Mouse (Mus musculus): Measurements from ENCODE around the gene Kcnk4. TPM values are rescaled to one million over a fixed set of nuclear protein-coding genes. Genes with fewer than 3 reads are reported as not detected.
A peak's percentile ranks its signal among the peaks of the same experiment; 100 is the strongest.

Gene Kcnk4
- polyA plus RNA-seq, 1 experiment from 2014 or later, result 0.46 TPM

DNA sequence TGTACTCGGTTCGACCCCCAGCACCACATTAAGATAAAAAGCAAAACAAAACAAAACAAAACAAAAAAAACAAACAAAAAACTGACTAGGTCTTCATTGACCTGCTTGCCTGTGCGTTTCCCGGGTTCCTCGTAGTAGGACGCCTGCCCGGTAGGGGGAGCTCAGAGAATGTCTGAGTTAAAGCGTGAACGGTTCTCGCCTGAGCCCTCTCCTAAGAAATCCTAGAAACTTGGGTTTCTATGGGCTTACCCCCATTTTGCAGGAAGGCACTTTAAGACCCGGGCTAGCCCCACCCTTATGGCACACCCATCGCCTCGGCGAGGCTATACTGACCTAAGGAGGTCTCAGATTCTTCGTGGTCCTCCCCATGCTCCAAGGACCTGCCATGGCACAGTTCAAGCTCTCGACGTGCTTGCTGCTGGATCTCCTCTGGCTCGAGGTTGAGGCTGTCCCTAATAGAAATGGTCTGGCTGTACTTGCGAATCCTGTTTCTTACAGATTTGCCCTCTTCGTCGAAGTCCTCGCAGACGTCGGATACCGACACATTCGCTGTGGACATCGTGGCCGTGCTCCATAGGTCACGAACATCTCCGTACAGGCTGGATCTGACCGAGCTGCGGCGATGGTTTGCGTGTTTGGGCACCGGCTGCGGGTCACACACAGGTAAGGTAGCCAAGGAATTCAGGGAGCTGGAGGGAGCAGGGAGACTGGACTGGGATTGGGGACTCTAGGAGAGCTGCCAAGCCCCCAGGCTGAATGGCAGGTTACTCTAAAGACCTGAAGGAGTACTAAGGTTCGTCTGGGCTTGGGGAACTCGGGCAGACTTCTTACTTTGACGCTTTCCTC is 9.6 kb downstream of the Kcnk4 start:
- H3K4me1 ChIP-seq (ENCODE audit: control insufficient read depth, insufficient read depth, low read length), result peaks cover 26% of the 10 kb centered on the region
- ATAC-seq (replicated peaks; ENCODE audit: insufficient number of reproducible peaks, low FRiP score, low TSS enrichment), result no peak
- H3K9me3 ChIP-seq (replicated peaks; ENCODE audit: control insufficient read depth, low read length), result no peaks in the 10 kb centered on the region
- H3K9ac ChIP-seq (ENCODE audit: low read depth, low read length), result 0 out of 2 replicates have a peak overlapping the region, but pooled peaks have one; percentile 16
- peaks cover 55% of the 10 kb centered on the region for H3K27me3 ChIP-seq (ENCODE audit: control insufficient read depth, insufficient read depth, low read length)
- 4% methylated on average over 39 of the region's 39 CpGs for WGBS (ENCODE audit: insufficient replicate concordance)
- H3K4me2 ChIP-seq, result peak overlapping the region; percentile 56
- peak overlapping the region; percentile 25 for H3K4me3 ChIP-seq (ENCODE audit: low read depth, low read length)
- no peak overlapping the region for H3K27ac ChIP-seq (ENCODE audit: low read depth, low read length)
- no peaks in the 10 kb centered on the region for H3K36me3 ChIP-seq (ENCODE audit: control insufficient read depth, insufficient read depth, low read length)

- Histone ChIP-seq H3K27me3 (ENCODE audit: control insufficient read depth, insufficient read depth, low read length) (peaks cover 47% of the 10 kb centered on the region), H3K4me3 (ENCODE audit: low read depth, low read length) (peak overlapping the region; percentile 69; the same call in 1 of the 2 replicates), H3K9ac (ENCODE audit: low read depth, low read length) (peak overlapping the region; percentile 59), H3K4me2 (peak overlapping the region; percentile 95), H3K36me3 (ENCODE audit: control insufficient read depth, insufficient read depth, low read length) (no peaks in the 10 kb centered on the region), H3K27ac (ENCODE audit: low read depth, low read length) (peak overlapping the region; percentile 74; the same call in 1 of the 2 replicates), H3K9me3 (replicated peaks; ENCODE audit: control insufficient read depth, low read length) (no peaks in the 10 kb centered on the region), H3K4me1 (ENCODE audit: control insufficient read depth, insufficient read depth, low read length) (peaks cover 26% of the 10 kb centered on the region)
- WGBS (ENCODE audit: insufficient replicate concordance), result 61% methylated on average over 6 of the region's 6 CpGs
- ATAC-seq (replicated peaks; ENCODE audit: insufficient number of reproducible peaks, low FRiP score, low TSS enrichment), result no peak
Measured at GRCm38 (mm10) chr19:6922901-6923735, 11.2 kb downstream of the Kcnk4 start.

DNA sequence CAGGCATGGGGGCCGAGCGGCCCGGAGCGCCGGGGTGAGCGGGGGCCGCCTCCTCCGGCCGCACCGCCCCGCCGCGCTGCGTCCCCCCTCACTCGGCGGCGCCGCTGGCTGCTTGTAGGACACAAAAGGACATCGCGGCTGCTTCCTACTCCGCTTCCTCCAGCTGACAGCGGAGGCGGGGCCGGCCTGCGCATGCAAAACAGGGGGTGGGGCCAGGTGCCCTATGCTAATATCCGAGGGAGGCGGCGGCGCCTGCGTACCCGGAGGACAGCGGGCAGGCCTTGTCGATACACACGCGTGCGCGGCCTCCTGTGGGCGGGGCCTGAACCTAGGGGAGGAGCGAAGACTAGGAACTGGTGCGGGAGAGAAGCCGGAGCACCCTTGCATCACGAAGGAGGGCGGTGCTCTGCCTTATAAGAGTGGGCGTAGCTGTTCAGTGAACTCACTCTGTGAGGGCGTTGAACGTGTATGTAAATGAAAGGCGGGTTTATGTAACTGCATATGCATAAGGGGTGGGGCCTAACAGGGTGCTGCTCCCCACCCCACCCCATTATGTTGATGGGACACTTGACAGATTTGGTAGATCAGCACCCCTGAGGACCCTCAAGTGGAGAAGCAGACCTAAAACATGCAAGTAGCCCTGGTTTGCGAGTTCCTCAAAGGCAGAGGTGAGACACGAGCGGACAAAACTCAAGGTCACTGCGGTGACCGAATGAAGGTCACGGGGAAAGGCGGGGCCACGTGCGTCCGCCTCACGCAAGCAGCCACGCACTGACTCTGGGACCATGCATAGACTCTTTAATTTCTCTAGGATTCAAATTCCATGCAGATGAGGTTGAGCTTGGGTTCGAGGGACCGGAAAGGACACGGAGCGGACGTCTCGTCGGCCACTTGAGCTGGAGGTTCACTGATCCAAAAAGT is 12.4 kb downstream of the Kcnk4 start, which contains the start of gene Esrra:
TSS of gene Esrra (minus strand) at position 167 of the 921 bp plus-strand sequence.
- peak within 1 kb of the TSS; percentile 69 for H3K4me3 ChIP-seq (ENCODE audit: low read depth, low read length)
- WGBS (ENCODE audit: insufficient replicate concordance), result under 1% methylated on average over 57 of the region's 66 CpGs
- peaks cover 34% of the 10 kb centered on the region for H3K27me3 ChIP-seq (ENCODE audit: control insufficient read depth, insufficient read depth, low read length)
- H3K36me3 ChIP-seq (ENCODE audit: control insufficient read depth, insufficient read depth, low read length), result no peaks in the 10 kb centered on the region
- H3K27ac ChIP-seq (ENCODE audit: low read depth, low read length), result peak within 1 kb of the TSS; percentile 88
- H3K9ac ChIP-seq (ENCODE audit: low read depth, low read length), result peak within 1 kb of the TSS; percentile 87
- H3K4me2 ChIP-seq, result peak within 1 kb of the TSS; percentile 95
- ATAC-seq (replicated peaks; ENCODE audit: insufficient number of reproducible peaks, low FRiP score, low TSS enrichment), result peak; percentile 92
- peaks cover 26% of the 10 kb centered on the region for H3K4me1 ChIP-seq (ENCODE audit: control insufficient read depth, insufficient read depth, low read length)
- no peaks in the 10 kb centered on the region for H3K9me3 ChIP-seq (replicated peaks; ENCODE audit: control insufficient read depth, low read length)

DNA sequence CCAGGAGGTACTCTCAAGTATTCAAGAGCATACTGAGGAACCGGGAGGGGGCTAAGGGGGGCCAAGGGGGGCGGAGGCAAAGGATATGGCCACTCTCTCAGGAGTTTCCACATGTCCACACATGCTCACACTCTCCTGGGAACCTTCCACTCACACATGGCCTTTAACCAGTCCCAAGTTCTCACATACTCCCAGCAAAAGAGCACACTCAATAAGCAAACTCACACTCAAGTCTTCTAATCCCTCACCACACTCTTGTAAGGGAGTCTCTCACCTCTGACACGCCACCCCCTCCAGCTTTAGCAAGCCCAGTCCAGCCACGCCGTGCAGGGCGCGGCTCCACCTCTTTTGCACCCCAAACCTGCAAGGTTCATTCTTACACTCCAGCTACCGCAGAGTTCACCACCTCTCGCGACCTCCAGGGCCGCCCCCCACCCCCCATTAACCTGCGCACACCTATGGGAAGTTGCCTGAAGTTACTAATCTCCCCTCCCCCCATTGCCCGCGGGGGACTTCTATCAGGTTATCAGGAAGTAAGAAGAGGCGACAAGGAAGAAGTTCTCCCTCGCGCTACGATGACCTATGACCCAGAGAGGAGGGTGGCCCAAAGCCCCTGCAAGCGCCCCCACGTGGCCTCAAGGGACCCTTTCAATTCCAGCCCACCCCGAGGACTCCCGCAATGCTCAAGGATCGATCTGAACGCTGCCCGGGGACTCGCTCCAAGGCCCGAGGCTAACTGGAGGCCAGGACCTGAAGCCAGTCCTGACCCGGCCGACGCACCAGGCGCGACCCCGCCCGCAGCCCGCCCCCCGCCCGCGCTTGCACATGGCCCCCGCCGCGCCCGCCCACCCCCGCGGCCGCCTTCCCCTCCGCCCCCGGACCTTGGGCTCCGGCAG is 13.3 kb downstream of the Kcnk4 start:
- Histone ChIP-seq H3K27me3 (ENCODE audit: control insufficient read depth, insufficient read depth, low read length) (peaks cover 25% of the 10 kb centered on the region), H3K4me3 (ENCODE audit: low read depth, low read length) (peak overlapping the region; percentile 69), H3K36me3 (ENCODE audit: control insufficient read depth, insufficient read depth, low read length) (no peaks in the 10 kb centered on the region), H3K4me1 (ENCODE audit: control insufficient read depth, insufficient read depth, low read length) (peaks cover 31% of the 10 kb centered on the region), H3K9ac (ENCODE audit: low read depth, low read length) (peak overlapping the region; percentile 87), H3K9me3 (replicated peaks; ENCODE audit: control insufficient read depth, low read length) (no peaks in the 10 kb centered on the region), H3K4me2 (peak overlapping the region; percentile 95), H3K27ac (ENCODE audit: low read depth, low read length) (peak overlapping the region; percentile 88)
- no peak; the same call in none of the 2 replicates for ATAC-seq (replicated peaks; ENCODE audit: insufficient number of reproducible peaks, low FRiP score, low TSS enrichment)
- 1% methylated on average over 35 of the region's 48 CpGs for WGBS (ENCODE audit: insufficient replicate concordance)

- Histone ChIP-seq H3K36me3 (ENCODE audit: control insufficient read depth, insufficient read depth, low read length) (no peaks in the 10 kb centered on the region), H3K27me3 (ENCODE audit: control insufficient read depth, insufficient read depth, low read length) (peaks cover 17% of the 10 kb centered on the region), H3K27ac (ENCODE audit: low read depth, low read length) (peak overlapping the region; percentile 88; the same call in 1 of the 2 replicates), H3K9me3 (replicated peaks; ENCODE audit: control insufficient read depth, low read length) (no peaks in the 10 kb centered on the region), H3K4me3 (ENCODE audit: low read depth, low read length) (peak overlapping the region; percentile 69), H3K4me2 (peak overlapping the region; percentile 95), H3K9ac (ENCODE audit: low read depth, low read length) (peak overlapping the region; percentile 87), H3K4me1 (ENCODE audit: control insufficient read depth, insufficient read depth, low read length) (peaks cover 33% of the 10 kb centered on the region)
- ATAC-seq (replicated peaks; ENCODE audit: insufficient number of reproducible peaks, low FRiP score, low TSS enrichment), result no peak
- whole genome bisulfite sequencing (ENCODE audit: insufficient replicate concordance), result 51% methylated on average over 8 of the region's 8 CpGs
Measured at GRCm38 (mm10) chr19:6919876-6920740, 14.2 kb downstream of the Kcnk4 start.

GRCm38 (mm10) chr19:6919431-6919830 is 14.9 kb downstream of the Kcnk4 start:
- Histone ChIP-seq H3K9ac (ENCODE audit: low read depth, low read length) (no peak overlapping the region), H3K36me3 (ENCODE audit: control insufficient read depth, insufficient read depth, low read length) (peaks cover 1% of the 10 kb centered on the region; the same call in 1 of the 2 replicates), H3K9me3 (replicated peaks; ENCODE audit: control insufficient read depth, low read length) (no peaks in the 10 kb centered on the region), H3K4me3 (ENCODE audit: low read depth, low read length) (no peak overlapping the region), H3K27me3 (ENCODE audit: control insufficient read depth, insufficient read depth, low read length) (peaks cover 10% of the 10 kb centered on the region), H3K4me2 (no peak overlapping the region), H3K27ac (ENCODE audit: low read depth, low read length) (no peak overlapping the region), H3K4me1 (ENCODE audit: control insufficient read depth, insufficient read depth, low read length) (peaks cover 31% of the 10 kb centered on the region)
- ATAC-seq (replicated peaks; ENCODE audit: insufficient number of reproducible peaks, low FRiP score, low TSS enrichment), result no peak

GRCm38 (mm10) chr19:6918321-6918720 is 16.0 kb downstream of the Kcnk4 start:
- Histone ChIP-seq H3K4me3 (ENCODE audit: low read depth, low read length) (no peak overlapping the region), H3K9me3 (replicated peaks; ENCODE audit: control insufficient read depth, low read length) (no peaks in the 10 kb centered on the region), H3K4me1 (ENCODE audit: control insufficient read depth, insufficient read depth, low read length) (peaks cover 31% of the 10 kb centered on the region), H3K4me2 (no peak overlapping the region), H3K9ac (ENCODE audit: low read depth, low read length) (no peak overlapping the region), H3K27me3 (ENCODE audit: control insufficient read depth, insufficient read depth, low read length) (peaks cover 2% of the 10 kb centered on the region), H3K36me3 (ENCODE audit: control insufficient read depth, insufficient read depth, low read length) (peaks cover 5% of the 10 kb centered on the region; the same call in 1 of the 2 replicates), H3K27ac (ENCODE audit: low read depth, low read length) (no peak overlapping the region)
- 92% methylated on average over 4 of the region's 4 CpGs for WGBS (ENCODE audit: insufficient replicate concordance)
- no peak for ATAC-seq (replicated peaks; ENCODE audit: insufficient number of reproducible peaks, low FRiP score, low TSS enrichment)
